Mouse (Mus musculus): ENCODE data around the gene Fbxo24.
"Not testable (repeated sequence)": the region's sequence is repeated elsewhere in the genome, so short reads cannot be mapped to it uniquely, and the experiment has no call there.

Fbxo24 gene

DNA sequence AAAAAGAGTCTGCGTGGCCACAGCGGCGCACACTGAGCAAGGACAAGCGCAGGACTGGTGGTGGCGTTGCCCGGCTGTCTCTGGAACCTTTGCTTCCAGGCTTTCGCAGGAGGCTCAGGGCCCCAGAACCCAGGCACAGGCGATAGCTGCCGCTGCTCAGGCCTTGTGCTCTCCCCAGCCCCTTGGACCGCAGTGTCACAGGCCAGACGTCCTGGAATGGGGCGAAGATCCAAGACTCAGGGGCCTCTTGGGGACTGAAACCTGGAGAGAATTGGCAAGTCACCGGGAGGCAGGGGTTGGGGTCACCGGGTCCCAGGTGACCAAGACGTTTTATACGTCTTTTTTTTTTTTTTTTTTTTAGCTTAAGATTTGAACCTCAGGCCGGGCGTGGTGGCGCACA lies 15.7 kb upstream of the Fbxo24 start:
- intact Hi-C loops (cut with DNase I) = loop anchor here (5.0 kb wide), 1 partner anchor 42 kb away; the partner anchor contains the start of gene Mospd3

DNA sequence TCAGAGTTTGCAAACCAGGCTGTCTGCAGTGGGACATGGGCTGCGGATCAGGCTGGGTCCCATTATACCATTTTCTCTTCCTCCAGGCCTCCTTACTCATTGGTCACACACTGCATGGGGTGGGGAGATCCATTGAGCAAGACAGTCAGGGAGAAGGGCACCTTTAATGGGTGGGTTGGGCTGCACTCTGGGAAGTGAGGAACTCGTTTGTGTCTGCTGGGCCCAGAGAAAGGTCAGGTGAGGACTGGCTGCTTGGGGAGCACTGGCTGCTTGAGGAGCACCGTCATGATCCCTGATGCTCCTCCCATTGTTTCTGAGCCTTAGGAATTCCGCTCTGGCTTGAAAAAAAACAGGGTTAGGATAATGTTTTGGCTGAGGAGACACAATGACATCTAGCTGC lies 14.1 kb upstream of the Fbxo24 start:
- intact Hi-C loops (cut with DNase I) = loop anchor here (5.0 kb wide), 1 partner anchor 41 kb away; the partner anchor contains the start of gene Mospd3

DNA sequence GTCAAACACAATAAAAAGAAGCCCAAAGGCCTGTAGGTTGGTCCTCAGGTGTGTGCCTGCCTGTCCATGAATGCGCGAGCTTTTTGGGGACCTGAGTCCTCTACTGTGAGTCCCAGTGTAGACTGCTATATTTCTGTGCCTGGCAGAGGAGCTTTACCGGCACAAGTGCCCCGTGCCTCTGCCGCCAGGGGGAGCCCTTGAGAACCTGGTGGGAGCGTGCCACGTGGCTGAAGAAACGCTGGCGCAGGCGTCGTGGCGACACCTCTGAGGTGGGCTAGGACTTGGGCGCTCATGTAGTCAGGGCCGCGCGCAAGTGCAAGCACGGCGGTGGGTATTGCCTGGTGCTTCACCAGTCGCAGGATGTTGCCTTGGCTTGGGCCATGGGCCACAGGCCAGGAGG lies 12.3 kb upstream of the Fbxo24 start, which contains the start of gene Sap25:
Gene Sap25, plus strand, starts transcription at position 281 of the 400 bp plus-strand sequence.
- intact Hi-C loops (cut with DNase I) = loop anchor here (5.0 kb wide), 1 partner anchor 39 kb away; the partner anchor contains the start of gene Mospd3

DNA sequence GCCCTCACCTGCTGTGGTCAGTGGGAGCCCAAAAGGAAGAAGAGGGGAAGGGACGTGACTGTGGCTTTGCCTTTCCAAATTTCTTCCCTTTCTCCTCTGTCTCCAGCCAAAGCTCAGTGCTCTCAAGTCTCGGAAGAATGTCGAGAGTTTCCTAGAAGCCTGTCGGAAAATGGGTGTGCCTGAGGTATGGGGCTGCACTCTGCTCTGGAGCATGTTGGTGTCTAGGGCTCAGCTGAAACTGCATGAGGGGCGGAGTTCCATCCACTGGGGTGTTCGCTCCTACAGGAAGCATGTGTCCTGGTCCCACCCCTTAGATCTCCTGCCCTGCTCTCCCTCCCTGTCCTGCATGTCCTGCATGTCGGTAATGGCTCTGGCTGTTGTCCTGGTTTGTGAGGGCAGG lies 10.7 kb upstream of the Fbxo24 start:
- intact Hi-C loops (cut with DNase I) = no loop called here

DNA sequence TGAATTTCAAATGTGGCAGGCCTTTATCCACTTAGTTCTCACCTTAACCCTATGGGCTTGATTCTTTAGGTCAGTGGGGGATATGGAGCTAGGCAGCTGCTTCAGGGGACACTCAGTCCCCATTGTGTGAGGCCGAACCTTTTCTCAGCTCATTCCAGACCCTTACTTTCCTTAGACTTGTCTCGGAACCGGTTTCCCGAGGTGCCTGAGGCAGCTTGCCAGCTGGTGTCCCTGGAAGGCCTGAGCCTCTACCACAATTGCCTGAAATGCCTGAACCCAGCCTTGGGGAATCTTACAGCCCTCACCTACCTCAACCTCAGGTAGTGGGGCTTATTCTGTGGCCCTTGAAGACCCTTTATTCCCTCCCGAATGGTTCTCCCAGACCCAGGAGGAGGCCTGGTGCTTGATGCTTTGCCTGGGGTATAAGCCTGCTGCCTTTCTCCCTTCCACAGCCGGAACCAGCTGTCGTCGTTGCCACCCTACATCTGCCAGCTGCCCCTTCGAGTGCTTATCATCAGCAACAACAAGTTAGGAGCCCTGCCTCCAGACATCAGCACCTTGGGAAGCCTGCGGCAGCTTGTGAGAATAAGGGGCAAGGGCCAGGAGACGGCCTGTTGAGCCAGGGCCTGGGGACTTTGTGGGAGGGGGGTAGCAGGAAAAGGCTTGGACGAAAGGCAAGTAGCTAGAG lies 4.7 kb upstream of the Fbxo24 start:
- intact Hi-C loops (cut with DNase I) = no loop called here

DNA sequence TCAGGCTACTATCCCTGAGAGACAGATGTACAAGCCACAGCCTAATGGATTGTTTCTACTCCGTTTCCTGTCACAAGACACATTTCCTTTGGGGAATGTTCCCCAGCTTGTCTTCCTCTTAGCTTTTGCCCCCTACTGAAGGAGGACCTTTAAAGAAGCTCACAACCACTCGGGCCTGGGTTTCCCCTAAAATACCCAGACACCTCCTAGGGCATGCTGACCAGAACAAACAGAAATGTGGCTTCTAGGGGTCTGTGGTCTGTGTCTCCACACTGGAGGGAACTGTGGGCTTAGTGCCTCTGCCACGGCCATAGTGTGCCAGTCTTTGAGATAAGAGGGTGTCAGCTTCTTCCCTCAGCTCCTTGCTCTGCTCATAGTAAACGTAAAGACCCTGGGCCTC lies 2.8 kb upstream of the Fbxo24 start:
- intact Hi-C loops (cut with DNase I) = no loop called here

DNA sequence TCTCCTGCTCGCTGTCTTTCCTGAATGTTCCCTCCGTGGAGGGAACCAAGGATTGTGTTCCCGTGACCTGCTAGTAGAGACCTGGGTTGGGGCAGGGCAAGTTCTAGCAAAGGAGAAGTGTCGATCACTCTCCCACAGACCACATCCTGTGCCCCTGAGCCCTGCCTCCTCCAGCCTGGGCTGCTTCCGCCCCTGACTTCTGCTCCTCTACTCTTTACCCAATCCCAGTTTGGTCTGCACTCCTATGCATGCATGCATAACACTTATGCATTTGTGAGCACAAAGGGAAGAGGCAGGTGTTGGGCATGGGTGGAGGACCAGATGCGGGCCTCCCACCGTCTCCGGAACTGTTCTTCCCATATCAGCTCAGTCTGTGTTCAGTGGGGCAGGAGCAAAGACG lies 2.4 kb upstream of the Fbxo24 start:
- intact Hi-C loops (cut with DNase I) = no loop called here

DNA sequence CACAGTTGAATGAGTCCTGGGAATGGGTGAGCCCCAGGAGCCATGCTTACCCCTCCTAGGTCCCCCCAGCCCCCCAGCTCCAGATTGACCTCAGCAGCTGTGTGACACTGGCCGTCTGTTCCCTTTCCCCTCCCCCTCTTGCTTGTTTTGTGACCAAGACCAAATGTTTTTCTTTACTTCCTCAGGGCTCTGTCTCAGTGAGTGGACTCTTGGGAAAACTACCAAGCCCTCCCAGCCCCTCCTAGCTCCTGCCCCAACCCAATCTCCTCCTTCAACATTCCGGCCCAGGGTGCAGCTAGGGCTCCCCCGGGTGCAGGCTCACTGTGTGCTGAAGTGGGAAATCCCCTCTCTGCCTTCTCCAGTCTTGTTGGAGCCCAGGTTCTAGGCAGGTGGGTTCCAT lies 1.8 kb upstream of the Fbxo24 start:
- intact Hi-C loops (cut with DNase I) = no loop called here

DNA sequence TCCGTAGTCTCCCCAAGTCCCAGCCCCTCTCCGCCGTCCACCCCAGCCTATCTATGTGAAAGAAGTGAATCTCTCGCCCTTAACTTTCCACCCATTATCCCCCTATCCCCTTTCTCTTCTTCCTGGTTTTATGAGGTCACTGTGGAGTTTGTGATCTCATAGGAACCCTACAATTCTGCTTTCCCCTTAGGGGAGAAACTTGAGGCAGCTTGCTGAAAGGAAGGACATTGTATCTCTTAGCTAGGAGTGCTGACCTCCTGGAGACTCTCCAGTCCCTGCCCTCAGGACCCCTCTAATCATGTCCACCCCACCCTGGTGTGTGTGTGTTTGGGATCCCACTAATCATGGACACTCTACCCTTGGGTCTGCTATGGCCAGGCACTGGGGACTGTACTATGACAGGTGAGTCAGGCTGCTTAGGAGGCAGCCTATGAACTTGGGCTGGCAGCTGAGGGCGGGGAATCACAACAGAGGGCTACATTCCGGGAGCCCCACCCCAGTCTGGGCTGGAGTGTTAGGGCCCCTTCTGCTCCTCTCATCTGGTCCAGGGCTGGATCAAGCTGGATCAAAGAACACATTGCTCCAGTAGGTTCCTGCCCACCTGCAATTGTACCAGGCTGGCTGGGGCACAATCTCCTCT lies 1.2 kb upstream of the Fbxo24 start:
- intact Hi-C loops (cut with DNase I) = no loop called here

DNA sequence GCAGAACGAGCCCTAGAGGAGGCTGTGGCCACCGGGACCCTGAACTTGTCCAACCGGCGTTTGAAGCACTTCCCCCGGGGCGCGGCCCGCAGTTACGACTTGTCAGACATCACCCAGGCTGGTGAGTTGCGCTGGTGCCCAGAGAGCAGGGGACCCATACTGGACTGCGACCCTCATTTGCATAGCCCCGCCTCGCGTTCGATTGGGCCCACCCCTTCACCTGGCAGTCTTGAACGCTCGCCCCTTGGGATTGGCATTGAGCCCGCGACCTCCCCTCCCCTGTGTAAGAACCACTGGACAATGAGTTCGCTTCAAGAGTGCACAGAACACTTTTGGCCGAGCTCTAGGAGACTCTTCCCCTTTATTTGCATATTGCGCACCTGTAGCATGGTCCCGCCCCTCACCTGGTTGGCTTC lies 512 bp upstream of the Fbxo24 start:
- intact Hi-C loops (cut with DNase I) = no loop called here

DNA sequence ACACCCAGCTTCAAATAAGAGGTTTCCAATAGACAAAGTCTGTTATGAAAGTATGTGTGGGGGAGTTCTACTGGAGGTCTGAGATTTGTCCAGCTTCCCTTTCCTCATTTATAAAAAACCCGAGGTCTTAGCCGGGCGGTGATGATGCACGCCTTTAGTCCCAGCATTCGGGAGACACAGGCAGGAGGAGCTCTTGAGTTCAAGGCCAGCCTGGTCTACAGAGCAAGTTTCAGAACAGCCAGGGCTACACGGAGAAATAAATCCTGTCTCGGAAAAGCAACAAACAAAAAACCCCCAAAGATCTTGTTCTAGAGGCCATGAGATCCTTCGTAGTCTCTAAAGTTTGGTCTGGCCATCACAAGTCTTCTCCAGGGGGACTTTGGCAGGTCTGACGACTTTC lies 811 bp downstream of the Fbxo24 start:
- intact Hi-C loops (cut with DNase I) = no loop called here

DNA sequence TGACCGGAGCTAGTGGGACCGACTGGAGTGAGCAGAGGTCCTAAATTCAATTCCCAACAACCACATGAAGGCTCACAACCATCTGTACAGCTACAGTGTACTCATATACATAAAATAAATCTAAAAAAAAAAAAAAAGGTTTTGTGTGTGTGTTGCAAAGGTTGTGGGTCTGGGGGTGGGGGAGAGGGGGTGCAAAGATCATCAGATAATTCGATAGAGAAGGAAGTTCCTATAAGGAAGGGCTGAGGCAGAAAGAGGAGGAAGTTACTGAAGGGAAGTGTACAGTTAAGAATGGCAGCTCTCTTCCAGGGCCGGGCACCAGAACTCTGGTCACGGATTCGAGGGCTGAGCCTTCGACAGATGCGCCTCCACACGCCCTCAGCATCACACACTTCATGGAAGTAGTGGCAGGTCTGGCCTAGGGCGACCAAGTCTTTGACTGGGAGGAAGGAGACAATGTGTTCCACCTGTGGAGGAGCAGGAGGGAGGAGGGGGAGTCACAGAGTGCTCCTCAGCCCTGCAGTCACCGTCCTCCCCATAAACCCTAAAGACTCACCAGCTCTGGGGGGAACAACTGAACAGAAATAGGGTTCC lies 4.8 kb downstream of the Fbxo24 start:
- intact Hi-C loops (cut with DNase I) = no loop called here

DNA sequence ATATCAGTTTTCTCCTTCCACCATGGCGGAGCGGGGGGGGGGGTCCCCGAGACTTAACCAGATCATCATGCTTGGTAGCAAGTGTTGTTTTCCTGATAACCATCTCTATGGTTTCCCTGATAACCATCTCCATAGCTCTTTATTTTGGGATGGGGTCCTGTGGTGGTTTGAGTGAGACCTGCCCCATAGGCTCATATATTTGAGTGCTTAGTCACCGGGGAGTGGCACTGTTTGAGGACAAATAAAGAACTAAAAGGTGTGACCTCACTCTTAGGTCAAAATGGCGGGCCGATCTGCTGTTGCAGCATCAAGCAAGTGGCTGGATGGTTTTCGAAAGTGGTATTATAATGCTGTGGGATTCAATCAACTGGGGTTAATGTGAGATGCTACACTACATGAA lies 13.5 kb downstream of the Fbxo24 start:
- intact Hi-C loops (cut with DNase I) = no loop called here

DNA sequence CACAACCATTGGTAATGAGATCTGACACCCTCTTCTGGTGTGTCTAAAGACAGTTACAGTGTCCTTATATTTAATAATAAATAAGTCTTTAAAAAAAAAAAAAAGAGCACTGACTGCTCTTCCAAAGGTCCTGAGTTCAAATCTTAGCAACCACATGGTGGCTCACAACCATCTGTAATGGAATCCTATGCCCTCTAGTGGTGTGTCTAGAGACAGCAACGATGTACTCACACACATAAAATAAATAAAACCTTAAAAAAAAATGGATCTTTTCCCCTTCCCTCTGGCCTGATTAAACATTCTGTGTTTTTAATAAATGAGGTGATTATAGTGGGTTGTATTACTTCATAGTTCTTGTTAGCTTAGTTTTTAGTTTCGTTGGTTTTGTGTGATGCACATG lies 13.9 kb downstream of the Fbxo24 start:
- intact Hi-C loops (cut with DNase I) = not testable (repeated sequence)

DNA sequence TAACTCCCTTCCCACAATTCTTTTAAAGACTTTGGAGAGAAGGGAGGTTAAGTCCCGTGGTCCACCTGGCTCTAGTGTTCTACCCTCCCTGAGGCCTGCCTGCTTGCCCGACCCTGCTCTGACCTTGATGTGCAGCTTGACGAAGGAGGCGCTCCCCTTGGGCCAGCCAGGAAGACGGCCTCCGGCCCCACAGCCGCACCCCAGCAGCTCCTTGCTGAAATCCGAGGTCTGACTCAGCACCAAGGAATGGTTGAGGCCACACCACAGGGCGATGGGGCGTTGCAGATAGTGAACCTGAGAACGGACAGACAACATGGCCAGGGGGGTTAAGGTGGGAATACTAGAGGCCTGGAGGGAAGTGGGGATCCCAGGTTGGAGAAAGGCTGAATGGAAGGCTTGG lies 15.3 kb downstream of the Fbxo24 start, which contains the start of gene Pcolce:
Gene Pcolce, minus strand, starts transcription at position 235 of the 400 bp plus-strand sequence.
- intact Hi-C loops (cut with DNase I) = no loop called here

DNA sequence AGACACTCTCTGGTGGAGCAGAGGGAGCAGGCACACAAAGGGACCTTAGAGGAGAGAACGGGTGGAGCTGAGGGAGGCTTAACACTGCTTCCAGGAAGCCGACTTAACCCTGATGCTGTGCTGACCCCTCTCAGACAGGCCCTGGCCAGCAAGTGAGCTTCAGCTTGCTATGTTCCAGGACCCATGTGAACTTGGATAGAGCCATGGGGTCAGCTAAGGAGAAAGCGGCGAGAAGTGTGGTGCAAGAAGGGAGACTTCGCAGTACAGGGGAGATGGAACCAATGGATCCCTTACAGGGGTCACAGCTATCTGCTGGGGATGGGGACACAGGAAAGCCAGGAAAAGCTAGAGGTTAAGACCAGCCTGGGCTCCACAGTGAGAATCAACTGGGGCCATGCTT lies 15.7 kb downstream of the Fbxo24 start:
- intact Hi-C loops (cut with DNase I) = no loop called here

DNA sequence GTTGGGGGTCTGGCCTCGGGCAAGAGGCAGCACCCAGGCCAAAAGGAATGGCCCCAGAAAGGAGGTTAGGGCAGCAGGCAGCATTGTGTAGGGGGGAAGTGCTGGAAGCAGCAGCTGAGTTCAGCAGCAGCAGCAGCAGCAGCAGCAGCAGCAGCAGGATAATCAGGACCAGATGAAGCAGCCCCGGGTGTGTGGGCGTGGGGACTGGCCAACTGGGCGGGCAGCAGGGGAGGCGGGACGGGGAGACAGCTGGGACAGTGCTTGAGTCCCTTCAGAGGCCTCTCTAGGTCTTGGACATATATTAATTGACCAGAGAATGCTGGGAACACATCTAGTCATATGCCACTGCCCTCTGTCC lies 17.6 kb downstream of the Fbxo24 start:
- intact Hi-C loops (cut with DNase I) = no loop called here

DNA sequence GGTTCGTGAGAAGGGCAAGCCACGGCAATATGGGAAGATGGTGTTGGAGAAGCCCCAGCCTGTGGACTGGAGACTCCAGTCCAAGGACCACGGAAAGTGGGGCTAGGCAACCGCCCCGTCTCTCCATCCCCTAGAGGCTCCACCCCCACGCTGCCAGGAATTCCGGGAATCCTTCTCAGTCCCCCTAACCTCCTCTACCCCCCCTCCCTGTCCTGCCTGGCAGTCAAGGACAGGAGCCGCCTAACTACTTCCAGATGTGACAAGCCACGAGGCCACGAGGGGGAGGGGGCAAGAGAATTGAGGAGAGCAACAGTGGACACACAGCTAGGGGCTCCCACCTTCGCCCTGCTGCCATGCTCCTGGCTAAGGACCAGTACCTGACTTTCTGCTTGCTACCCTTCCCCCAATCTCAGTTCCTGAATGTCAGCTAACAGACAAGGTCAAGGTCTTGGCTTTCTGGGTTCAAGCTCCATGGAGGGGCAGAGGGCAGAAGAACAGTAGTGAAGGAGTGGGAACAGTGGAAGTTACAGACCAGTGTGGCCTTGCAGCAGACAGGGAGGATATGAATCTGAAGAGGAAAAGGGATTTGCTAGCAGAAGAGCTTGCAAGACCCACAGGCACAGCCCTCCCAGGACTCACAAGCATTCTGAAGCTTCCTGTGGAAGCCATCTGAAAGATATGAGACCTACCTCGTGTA lies 18.1 kb downstream of the Fbxo24 start:
- intact Hi-C loops (cut with DNase I) = no loop called here

DNA sequence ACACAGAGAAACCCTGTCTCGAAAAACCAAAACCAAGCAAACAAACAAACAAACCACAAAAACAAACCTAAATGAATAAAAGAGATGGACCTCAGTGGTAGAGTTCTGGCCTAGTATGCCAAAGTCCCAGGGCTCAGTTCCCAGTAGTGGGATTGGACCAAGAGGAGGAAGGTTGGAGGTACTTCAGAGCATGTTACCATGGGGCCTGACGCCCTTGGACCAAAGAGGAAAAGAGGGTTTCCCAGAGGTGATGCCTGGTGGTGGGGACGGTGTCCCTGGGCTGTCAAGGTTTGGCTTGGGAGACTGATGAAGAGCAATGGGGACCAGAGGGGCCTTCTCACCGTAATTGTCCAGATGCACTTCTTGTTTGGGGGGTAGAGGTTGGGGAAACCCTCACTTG lies 18.7 kb downstream of the Fbxo24 start:
- intact Hi-C loops (cut with DNase I) = no loop called here

DNA sequence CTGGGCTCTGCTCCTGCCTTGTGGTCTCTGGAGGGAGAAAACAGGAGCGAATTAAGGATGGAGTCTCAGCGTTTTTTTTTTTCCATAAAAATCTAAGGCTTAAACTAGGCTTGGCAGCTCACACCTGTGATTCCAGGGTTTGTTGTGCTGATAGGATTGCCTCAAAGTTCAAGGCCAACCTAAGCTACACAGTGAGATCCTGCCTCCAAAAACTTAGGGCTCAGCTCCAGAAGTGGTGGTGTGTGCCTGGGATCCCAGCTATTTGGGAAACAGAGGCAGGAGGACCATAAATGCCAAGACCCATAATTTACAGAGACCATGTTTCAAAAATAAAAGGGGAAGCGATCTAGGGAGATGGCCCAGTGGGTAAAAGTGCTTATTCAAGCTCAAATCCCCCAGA lies 19.5 kb downstream of the Fbxo24 start:
- intact Hi-C loops (cut with DNase I) = no loop called here

DNA sequence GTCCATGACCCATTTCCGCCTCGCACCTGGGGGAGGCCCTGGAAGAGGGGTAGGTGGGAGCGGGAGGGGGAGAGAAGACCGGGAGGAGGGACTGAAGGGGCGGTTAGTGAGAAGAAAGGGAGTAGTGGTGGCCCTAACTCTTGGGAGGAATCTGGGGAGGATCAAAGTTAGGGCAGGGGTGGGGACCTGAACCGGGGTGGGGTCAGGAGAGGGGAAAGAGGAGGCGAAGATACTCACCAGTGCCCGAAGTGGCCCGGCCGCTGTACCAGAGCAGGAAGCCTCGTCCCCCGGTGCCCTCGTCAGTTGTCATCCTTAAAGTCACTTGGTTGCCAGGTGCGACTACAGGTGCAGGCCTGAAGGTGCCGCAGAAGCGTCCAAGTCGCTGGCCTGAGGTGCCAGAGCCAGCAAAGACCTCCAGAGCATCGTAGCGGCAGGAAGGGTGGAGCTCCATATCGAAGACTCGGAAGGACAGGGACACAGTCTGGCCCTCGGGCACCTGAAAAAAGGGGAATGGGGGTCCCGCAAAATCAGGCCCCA lies 20.1 kb downstream of the Fbxo24 start:
- intact Hi-C loops (cut with DNase I) = no loop called here
